Mouse (Mus musculus) hindbrain, embryonic 16.5 days (tissue): ENCODE measurements at regions not wholly inside any gene's neighbourhood (a gene's known extent, or its start where the extent isn't known, plus 50 kb on each side); places are given as distances from the start of the nearest gene placed in this dataset.
A peak's percentile ranks its signal among the peaks of the same experiment; 100 is the strongest.

Source experiments
- ATAC-seq: fragments of 200-750 bp; cut with Nextera tagmentation; 2 replicates; pipeline ENCODE4 v1.8.0; 2017; ENCODE audit warnings: moderate TSS enrichment, moderate library complexity
- H3K27ac ChIP-seq: fragments of 300-500 bp; sonication (generic); 2 replicates; pipeline ENCODE4 v1.5.1; 2014; ENCODE audit warnings: low read depth, mild to moderate bottlenecking, control low read depth, low read length, moderate library complexity
- H3K27me3 ChIP-seq: fragments of 300-500 bp; sonication (generic); replicated peaks from 2 replicates; pipeline ENCODE4 v1.6.1; 2014; ENCODE audit warnings: low read length; ENCODE audit not compliant: control insufficient read depth, insufficient read depth
- H3K36me3 ChIP-seq: fragments of 300-500 bp; sonication (generic); 2 replicates; pipeline ENCODE4 v1.6.1; 2014; ENCODE audit warnings: mild to moderate bottlenecking, low read length, moderate library complexity, mixed read lengths; ENCODE audit not compliant: control insufficient read depth, insufficient read depth
- H3K4me1 ChIP-seq: fragments of 300-500 bp; sonication (generic); 2 replicates; pipeline ENCODE4 v1.6.1; 2014; ENCODE audit warnings: low read depth, low read length; ENCODE audit not compliant: control insufficient read depth, insufficient read depth
- H3K4me2 ChIP-seq: fragments of 300-500 bp; sonication (generic); 2 replicates; pipeline ENCODE4 v1.6.1; 2014; ENCODE audit warnings: mild to moderate bottlenecking, low read length, control low read depth, moderate library complexity
- H3K4me3 ChIP-seq: fragments of 300-500 bp; sonication (generic); 2 replicates; pipeline ENCODE4 v1.5.1; 2014; ENCODE audit warnings: mild to moderate bottlenecking, low read length, control low read depth, moderate library complexity
- H3K9ac ChIP-seq: fragments of 300-500 bp; sonication (generic); 2 replicates; pipeline ENCODE4 v1.6.1; 2014; ENCODE audit warnings: low read depth, mild to moderate bottlenecking, control low read depth, low read length, moderate library complexity
- H3K9me3 ChIP-seq: fragments of 300-500 bp; sonication (generic); 2 replicates; pipeline ENCODE4 v1.6.1; 2014; ENCODE audit warnings: mild to moderate bottlenecking, low read length, moderate library complexity; ENCODE audit not compliant: control insufficient read depth
- WGBS: fragments of 180-500 bp; shearing (Covaris S2); extraction: QIAGEN DNeasy Blood & Tissue Kit; methylation state at CpG from one replicate; pipeline ENCODE4 v1.1.7; 2014; 5-methylcytosine and 5-hydroxymethylcytosine counted together

GRCm38 (mm10) chr15:36898326-36898725, 109.2 kb downstream of the Zfp706 start:
- Histone ChIP-seq H3K9me3 (no peaks in the 10 kb centered on the region), H3K27ac (no peak overlapping the region), H3K4me2 (no peak overlapping the region), H3K36me3 (no peaks in the 10 kb centered on the region), H3K27me3 (no peaks in the 10 kb centered on the region), H3K4me1 (peaks cover 14% of the 10 kb centered on the region), H3K4me3 (no peak overlapping the region), H3K9ac (no peak overlapping the region)
- ATAC-seq: no peak
- WGBS: 90% methylated on average over 6 of the region's 6 CpGs

GRCm38 (mm10) chr15:36896265-36896664, 111.3 kb downstream of the Zfp706 start:
- H3K27ac ChIP-seq: no peak overlapping the region
- WGBS: 80% methylated on average over 4 of the region's 4 CpGs
- no peaks in the 10 kb centered on the region for H3K27me3 ChIP-seq
- no peak overlapping the region for H3K9ac ChIP-seq
- H3K36me3 ChIP-seq: no peaks in the 10 kb centered on the region
- ATAC-seq: no peak
- H3K4me3 ChIP-seq: no peak overlapping the region
- H3K9me3 ChIP-seq: no peaks in the 10 kb centered on the region
- no peak overlapping the region for H3K4me2 ChIP-seq
- peaks cover 17% of the 10 kb centered on the region for H3K4me1 ChIP-seq

- Histone ChIP-seq H3K4me1 (peaks cover 15% of the 10 kb centered on the region), H3K27me3 (peaks cover 4% of the 10 kb centered on the region; the same call in 1 of the 2 replicates), H3K36me3 (no peaks in the 10 kb centered on the region), H3K27ac (no peak overlapping the region), H3K4me2 (no peak overlapping the region), H3K9ac (no peak overlapping the region), H3K9me3 (no peaks in the 10 kb centered on the region), H3K4me3 (no peak overlapping the region)
- ATAC-seq: no peak
- 91% methylated on average over 4 of the region's 4 CpGs for WGBS
Measured at GRCm38 (mm10) chr15:36895031-36895430, 112.5 kb downstream of the Zfp706 start.

- Histone ChIP-seq H3K27me3 (peaks cover 4% of the 10 kb centered on the region; the same call in 1 of the 2 replicates), H3K9ac (no peak overlapping the region), H3K4me1 (peaks cover 15% of the 10 kb centered on the region), H3K4me3 (no peak overlapping the region), H3K27ac (no peak overlapping the region), H3K36me3 (no peaks in the 10 kb centered on the region), H3K9me3 (no peaks in the 10 kb centered on the region), H3K4me2 (no peak overlapping the region)
- WGBS: 44% methylated on average over 4 of the region's 4 CpGs
- no peak for ATAC-seq
Measured at GRCm38 (mm10) chr15:36893407-36893969, 114.1 kb downstream of the Zfp706 start.

GRCm38 (mm10) chr15:36892576-36893205, 114.9 kb downstream of the Zfp706 start:
- Histone ChIP-seq H3K9ac (peak overlapping the region; percentile 39), H3K4me1 (peaks cover 15% of the 10 kb centered on the region), H3K9me3 (no peaks in the 10 kb centered on the region), H3K36me3 (no peaks in the 10 kb centered on the region), H3K4me2 (peak overlapping the region; percentile 49), H3K4me3 (0 out of 2 replicates have a peak overlapping the region, but pooled peaks have one; percentile 4), H3K27me3 (peaks cover 4% of the 10 kb centered on the region; the same call in 1 of the 2 replicates), H3K27ac (peak overlapping the region; percentile 33)
- WGBS: 9% methylated on average over 15 of the region's 15 CpGs
- no peak for ATAC-seq

GRCm38 (mm10) chr15:36891851-36892250, 115.7 kb downstream of the Zfp706 start:
- Histone ChIP-seq H3K27me3 (peaks cover 4% of the 10 kb centered on the region; the same call in 1 of the 2 replicates), H3K4me3 (no peak overlapping the region), H3K27ac (0 out of 2 replicates have a peak overlapping the region, but pooled peaks have one; percentile 2), H3K9ac (peak overlapping the region; percentile 24), H3K36me3 (no peaks in the 10 kb centered on the region), H3K4me2 (no peak overlapping the region; the same call in 1 of the 2 replicates), H3K4me1 (peaks cover 15% of the 10 kb centered on the region), H3K9me3 (no peaks in the 10 kb centered on the region)
- 21% methylated on average over 12 of the region's 12 CpGs for WGBS
- 0 out of 2 replicates have a peak, but pooled peaks have one; percentile 19 for ATAC-seq

GRCm38 (mm10) chr15:36891296-36891695, 116.3 kb downstream of the Zfp706 start:
- Histone ChIP-seq H3K4me3 (no peak overlapping the region), H3K9ac (no peak overlapping the region), H3K27me3 (peaks cover 4% of the 10 kb centered on the region; the same call in 1 of the 2 replicates), H3K27ac (peak overlapping the region; percentile 5; the same call in 1 of the 2 replicates), H3K36me3 (no peaks in the 10 kb centered on the region), H3K4me2 (no peak overlapping the region), H3K4me1 (peaks cover 15% of the 10 kb centered on the region), H3K9me3 (no peaks in the 10 kb centered on the region)
- 65% methylated on average over 1 of the region's 1 CpGs for WGBS
- ATAC-seq: no peak

GRCm38 (mm10) chr15:36889072-36889471, 118.5 kb downstream of the Zfp706 start:
- Histone ChIP-seq H3K4me1 (peaks cover 15% of the 10 kb centered on the region), H3K27me3 (peaks cover 4% of the 10 kb centered on the region; the same call in 1 of the 2 replicates), H3K36me3 (no peaks in the 10 kb centered on the region), H3K9me3 (no peaks in the 10 kb centered on the region), H3K9ac (no peak overlapping the region), H3K27ac (no peak overlapping the region), H3K4me2 (no peak overlapping the region), H3K4me3 (no peak overlapping the region)
- ATAC-seq: no peak
- 88% methylated on average over 3 of the region's 3 CpGs for WGBS

- Histone ChIP-seq H3K4me2 (no peak overlapping the region), H3K9me3 (no peaks in the 10 kb centered on the region), H3K27me3 (peaks cover 4% of the 10 kb centered on the region; the same call in 1 of the 2 replicates), H3K4me3 (no peak overlapping the region), H3K27ac (no peak overlapping the region), H3K9ac (no peak overlapping the region), H3K4me1 (peaks cover 15% of the 10 kb centered on the region), H3K36me3 (no peaks in the 10 kb centered on the region)
- no peak for ATAC-seq
- 78% methylated on average over 11 of the region's 11 CpGs for WGBS
Measured at GRCm38 (mm10) chr15:36888351-36889069, 119.1 kb downstream of the Zfp706 start.
